Mouse (Mus musculus): Measurements from ENCODE around the gene Slc25a35.

- TF ChIP-seq HCFC1 (IDR thresholded peaks at IDR 0.05; ENCODE audit: borderline replicate concordance, insufficient read depth, low read length) (no peak), ZNF384 (IDR thresholded peaks at IDR 0.05; ENCODE audit: low read depth, low read length) (no peak), ZC3H11A (IDR thresholded peaks at IDR 0.05; ENCODE audit: borderline replicate concordance, low read depth, low read length) (no peak)
Measured at GRCm38 (mm10) chr11:68961596-68961995, 6.3 kb upstream of the Slc25a35 start.
